Mouse (Mus musculus) activated CD4-positive, CD25-positive, alpha-beta regulatory T cell, adult 4 months (primary cell): ENCODE measurements at regions not wholly inside any gene's neighbourhood (a gene's known extent, or its start where the extent isn't known, plus 50 kb on each side); places are given as distances from the start of the nearest gene placed in this dataset.
"Not testable (repeated sequence)": the region's sequence is repeated elsewhere in the genome, so short reads cannot be mapped to it uniquely, and the experiment has no call there.

Experiments
- ATAC-seq: one replicate; pipeline ENCODE4 v1.8.0; 2017

DNA sequence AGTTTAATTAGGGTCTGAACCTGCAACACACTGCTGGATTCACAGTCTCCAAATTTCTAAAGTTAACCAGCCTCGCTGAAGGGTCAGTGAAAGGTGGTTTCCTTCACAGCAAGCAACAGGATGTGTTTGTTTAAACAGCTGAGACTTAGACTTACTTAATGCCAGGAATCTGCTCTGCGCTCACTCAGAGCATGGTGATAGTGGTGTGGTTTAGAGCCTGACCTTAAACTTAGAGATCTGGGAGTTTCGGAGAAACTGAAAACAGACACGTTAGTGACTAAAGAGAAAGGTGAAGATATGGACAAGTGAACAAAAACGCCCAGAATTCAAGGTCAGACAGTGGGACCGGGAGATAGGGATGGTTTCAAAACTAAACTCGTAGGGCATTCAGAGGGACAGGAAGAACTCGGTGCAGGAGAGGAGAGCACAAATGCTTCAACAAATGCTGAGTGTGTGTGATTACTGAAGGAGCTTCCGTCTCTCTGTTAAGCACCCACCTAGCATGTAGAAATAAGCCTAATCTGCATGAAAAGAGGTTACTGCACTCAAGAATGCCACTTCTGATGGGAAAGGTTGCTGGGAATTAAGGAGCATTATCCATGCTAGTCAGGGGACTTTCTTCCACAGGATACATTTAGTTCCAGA is 97.2 kb upstream of the Ifngr1 start:
- ATAC-seq, result peak; percentile 68

DNA sequence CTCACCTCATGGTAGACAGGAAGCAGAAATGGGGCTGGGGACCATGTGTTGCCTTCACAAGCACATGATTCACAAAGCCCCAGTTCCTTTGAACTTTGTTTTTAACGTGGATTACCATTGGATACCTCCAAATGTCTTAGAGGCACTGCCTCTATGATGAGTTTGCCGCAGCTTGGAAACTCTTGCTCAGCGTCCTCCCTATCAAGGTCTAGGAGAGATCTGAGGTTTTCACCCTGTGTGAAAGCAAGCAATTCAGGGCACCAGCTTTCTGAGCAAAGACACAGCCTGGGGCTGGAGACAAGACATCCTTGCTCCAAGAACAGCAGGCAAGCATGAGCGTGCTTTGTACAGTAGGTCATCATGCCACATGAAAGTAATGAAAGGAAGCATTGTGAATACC is 93.6 kb upstream of the Ifngr1 start:
- peak; percentile 45 for ATAC-seq

DNA sequence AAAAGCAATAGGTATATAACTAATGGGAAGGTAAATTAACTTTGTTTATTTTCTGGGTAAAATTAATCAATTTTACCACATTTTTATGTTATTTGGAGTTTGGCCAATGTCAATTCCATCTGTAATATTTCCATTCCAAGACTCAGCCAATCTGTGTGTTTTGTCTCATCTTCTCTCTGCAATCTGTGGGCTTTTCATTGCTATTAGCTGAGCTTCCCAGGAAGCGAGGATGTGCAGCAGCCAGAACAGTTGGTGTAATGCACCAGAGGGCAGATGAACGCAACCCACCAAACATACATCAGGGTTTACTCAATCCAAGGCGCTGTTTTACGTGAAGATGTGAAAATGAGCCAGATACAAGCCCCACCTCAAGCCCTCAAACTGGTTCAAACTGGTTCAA is 88.9 kb upstream of the Ifngr1 start:
- no peak for ATAC-seq

DNA sequence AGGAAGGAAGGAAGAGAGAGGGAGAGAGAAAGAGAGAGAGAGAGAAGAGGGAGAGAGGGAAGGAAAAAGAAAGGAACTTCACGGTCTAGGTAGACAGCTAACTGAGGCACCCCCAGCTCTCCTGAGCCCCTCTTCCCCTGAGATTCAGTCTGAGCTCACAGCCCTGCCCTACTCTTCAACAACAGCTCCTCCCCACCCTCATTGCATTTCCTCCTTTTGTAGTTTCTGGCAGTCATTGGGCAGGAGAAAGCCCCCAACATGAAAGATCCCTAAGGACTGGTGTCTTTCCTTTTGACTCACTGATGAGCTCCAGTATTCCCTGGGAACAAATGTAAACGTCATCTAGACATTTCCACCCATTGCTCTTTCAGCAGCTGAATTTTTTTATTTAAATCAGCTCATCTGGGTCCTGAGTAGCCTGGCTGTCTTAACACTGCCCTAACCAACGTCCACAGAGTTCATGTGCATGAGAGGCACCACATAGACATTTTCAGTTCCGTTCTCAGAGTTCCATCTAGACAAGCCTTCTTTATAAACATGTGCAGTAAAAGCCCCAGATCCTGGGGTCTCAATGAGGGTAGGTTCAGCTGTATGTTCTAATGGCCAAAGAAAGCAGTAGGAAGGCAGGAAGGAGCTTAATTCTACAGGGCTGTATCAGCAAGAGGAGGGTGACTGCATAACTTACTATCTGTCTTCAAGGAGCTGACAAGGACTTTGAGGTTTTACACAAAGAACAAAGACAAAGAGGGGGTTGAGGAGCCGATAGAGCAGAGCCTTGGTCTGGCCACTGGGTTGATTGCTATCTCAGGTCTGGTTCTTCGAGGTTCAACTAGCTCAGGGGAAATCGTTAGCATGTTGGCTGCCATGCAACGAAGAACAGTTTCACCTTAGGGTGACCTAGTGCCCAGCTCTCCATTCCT is 87.6 kb upstream of the Ifngr1 start:
- peak; percentile 55 for ATAC-seq

DNA sequence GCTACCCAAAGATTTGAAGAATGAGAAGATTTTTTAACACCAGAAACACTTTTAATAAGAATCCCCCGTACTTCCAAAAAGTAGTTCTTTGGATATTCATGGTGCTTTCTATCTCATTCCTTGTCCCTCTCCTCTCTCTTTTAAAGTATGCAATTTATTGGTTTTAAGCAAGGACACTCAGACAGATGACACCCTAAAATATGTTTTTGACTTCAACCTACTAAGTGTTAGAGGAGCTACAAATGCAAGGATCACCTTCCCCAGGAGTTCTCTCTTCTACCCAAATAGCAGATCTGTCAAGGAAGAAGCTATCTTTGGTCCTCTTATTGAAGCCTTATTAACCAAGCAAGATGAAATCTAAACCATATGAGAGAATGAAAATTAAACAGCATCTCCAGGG is 86.6 kb upstream of the Ifngr1 start:
- ATAC-seq, result no peak

DNA sequence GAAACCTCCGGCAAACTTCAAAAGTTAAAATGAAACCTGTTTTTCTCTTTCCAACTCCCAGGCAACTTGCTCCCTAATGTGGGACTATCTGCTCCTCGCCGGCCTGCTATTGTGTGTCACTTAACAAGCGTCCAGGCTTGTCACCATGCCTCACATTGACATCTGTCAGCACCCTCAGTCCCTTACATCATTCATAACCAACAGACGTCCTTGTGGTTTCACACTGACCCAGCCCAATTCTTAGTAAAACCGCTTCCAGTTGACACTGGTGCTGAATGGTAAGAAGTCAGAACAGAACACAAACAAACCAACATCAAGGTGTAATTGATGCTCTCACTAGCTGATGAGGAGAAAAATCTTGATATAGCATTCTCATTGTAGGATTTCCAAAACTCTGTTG is 85.8 kb upstream of the Ifngr1 start:
- peak; percentile 84 for ATAC-seq

DNA sequence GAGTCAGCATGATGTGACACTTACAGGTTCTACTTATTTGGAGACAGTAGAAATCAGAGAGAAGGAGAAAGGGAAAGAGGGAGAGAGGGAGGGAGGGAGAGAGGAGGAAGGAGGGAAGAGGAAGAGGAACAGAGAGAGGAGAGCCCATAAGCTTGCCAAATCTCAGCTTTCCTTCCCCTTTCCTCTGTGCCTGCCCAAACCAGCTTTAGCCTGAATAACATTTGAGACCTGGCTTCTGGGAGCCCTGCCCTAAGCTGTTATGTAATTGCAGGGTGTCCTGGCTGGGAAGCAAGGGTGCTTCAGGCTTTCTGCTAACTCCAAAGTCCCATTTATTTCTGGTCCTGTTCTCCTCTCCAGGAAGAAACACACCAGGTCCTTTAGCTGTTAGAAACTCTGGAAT is 85.3 kb upstream of the Ifngr1 start:
- ATAC-seq, result no peak

DNA sequence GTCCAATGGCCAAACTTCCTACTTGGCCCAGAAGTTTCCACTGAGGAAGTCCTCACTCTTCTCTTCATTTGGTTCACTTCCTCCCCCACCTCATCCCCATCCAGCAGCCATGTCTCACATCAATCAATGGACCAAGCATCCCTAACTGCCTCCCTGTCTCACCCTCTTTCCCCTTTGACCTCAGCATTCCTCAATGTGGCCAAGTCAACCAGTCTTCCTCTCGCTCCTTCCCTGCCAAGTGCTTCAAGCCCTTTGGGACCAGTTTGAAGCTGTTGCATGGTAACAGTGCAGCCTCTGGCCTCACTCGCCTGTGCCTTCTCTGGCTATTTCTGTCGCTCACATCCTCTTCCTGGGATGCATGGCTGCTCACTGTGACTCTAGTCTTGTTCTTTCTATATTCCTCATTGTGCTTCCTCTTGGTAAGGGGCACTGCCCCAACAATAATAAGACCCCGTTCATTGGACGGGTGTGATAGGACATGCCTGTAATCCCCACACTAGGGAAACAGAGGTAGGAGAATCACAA is 83.5 kb upstream of the Ifngr1 start:
- no peak for ATAC-seq

DNA sequence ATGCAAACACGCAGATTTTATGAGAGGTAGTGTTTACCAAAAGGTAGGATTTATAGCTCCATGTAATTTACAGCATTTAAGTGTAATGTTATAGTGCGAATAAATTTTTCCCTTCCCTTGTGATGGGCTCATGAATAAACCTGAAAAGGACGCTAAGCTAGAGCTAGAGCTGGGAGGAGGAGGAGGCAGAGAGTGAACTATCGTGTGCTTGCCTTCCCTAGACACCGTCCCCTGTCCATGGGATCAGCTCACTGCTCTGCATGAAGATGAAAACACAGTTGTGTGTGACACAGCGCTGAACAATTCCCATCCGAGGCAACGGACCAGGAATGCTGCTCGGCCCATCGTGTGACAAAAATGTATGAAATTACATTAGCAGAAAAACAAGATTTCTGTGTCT is 81.7 kb upstream of the Ifngr1 start:
- ATAC-seq, result no peak

DNA sequence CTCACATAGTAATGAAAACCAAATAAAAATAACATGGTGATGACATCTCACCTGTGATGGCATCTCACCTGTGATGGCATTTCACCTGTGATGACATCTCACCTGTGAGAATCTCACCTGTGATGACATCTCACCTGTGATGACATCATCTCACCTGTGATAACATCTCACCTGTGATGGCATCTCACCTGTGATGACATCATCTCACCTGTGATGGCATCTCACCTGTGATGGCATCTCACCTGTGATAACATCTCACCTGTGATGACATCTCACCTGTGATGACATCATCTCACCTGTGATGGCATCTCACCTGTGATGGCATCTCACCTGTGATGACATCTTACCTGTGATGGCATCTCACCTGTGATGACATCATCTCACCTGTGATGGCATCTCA is 77.4 kb upstream of the Ifngr1 start:
- ATAC-seq, result not testable (repeated sequence)

DNA sequence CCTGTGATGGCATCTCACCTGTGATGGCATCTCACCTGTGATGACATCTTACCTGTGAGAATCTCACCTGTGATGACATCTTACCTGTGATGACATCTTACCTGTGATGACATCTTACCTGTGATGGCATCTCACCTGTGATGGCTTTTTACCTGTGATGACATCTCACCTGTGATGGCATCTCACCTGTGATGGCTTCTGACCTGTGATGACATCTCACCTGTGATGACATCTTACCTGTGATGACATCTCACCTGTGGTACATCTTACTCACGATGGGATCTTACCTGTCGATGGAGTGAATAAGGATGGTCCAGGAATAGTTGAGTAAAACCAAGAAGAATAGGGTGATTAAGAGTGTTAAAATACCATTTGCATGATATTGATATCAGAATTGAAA is 76.9 kb upstream of the Ifngr1 start:
- ATAC-seq, result no peak

DNA sequence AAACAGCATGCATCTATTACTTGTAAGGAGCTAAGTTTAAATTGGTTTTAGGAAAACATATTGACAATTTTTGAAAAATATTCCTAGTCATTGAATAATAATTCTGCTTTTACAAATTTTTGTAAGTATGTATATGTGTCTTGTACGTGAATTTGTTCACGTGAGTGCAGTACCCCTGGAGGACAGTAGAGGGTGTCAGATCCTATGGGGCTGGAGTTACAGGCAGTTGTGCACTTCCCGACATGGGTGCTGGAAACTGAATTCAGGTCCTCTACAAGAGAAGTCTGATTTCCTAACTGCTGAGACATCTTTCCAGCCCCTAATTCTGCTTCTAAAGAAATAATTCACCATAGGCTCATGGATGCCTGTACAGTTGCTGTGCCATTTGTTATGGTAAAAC is 75.7 kb upstream of the Ifngr1 start:
- no peak for ATAC-seq

DNA sequence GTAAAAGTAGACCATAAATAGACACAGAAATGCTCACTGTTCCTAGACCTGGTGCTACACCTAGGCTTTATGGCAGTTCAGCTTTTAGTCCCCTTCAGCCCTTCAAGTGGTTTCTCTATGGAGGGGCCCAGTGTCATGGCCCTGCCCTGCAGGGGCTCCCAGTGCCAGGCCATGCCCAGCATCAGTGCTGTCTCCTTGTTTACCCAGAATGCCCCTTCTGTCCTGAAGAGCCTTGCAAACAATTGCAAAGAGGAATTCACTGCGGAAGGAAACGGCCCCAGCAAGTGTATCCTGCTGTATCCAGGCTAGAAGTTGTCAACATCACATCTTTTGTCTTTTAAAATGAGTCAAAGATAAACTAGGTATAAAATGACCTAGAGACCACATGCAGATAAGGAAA is 74.7 kb upstream of the Ifngr1 start:
- ATAC-seq, result no peak

DNA sequence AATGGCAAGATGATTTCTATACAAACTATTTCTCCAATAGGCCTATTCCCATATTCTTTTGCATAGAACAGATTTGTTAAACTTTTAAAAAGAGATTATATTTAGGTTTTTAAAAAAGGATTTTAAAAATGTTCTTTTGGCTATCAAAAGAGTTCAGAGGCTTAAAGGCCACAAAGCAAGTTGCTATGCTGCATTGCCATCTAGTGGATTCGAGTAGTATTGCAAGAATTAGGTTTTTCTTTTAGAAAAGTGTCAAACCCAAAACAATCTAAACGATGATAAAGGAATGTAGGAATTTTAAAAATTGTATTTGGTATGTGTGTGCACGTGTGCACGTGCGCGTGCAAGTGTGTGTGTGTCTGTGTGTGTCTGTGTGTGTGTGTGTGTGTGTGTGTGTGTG is 73.0 kb upstream of the Ifngr1 start:
- ATAC-seq, result no peak

DNA sequence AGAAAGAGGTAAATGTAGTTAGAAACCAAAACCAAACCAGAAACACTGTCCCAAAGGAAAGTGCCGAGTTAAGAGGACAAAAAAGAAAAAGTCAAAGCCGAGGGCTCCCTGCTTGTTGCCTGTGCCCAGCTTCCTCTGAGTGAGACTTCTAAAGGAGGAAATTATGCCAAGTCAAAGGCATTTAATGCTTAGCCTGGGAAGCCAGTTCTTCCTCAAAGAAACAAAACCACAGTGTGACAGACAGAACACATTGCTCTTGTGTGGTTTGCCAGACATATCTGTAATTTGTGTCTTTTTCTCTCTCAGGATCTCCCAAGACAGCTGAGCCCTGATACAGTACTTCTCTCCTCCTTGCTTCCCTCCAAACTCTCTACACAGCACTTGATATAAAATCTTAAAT is 69.6 kb upstream of the Ifngr1 start:
- ATAC-seq, result no peak

DNA sequence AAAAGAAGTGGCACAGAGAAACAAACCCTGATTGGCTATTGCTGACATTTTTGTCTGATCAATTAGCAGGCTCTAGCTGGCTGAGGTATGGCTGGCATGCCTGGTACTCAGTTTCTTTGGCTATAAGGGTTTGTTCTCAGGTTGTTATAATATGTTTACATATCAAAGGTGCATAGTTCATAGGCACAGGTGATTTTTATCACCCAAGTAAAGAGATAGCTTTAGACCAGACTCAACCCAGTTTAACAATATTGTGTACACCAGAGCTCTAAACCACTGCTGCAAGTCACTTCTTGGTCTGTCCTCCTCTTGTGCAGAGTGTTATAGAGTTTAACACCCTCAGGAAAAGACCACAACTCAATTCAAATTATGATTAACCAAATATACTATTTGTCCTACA is 65.8 kb upstream of the Ifngr1 start:
- no peak for ATAC-seq

DNA sequence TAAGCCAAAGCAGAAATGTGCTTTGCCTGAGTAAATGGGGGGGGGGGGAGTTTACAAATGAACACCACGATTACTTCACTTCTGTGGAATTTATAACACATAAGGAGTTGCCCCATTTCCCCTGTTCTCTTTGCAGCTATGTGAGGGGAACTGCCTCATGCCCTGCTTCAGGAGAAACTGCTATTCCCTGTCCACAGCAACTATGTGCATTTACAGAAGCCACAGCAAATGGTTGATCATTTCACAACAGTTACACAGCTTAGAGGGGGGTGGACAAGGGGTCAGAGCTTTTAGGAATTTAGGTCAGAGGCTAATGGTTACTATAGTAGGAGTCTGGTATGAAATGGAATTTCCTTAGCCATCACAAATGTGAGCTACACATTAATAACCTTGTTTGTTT is 65.4 kb upstream of the Ifngr1 start:
- no peak for ATAC-seq

DNA sequence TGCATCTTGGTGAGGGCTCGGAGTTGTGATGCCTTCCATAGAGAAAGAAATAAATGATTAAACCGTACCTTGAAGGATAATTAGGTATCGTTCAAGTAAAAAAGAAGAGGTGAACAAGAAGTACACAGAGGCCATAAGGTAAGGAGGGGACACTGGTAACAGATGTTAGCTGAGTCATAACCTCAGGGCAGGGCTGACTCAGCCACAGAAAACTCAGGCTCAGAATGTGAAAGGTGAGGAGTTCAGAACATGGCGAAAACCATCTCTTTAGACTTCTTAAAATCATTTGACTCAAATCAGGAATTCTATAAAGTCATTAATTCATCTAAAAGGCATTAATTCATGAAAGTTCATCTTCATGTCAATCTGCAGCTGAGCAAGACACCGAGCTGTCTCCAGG is 62.1 kb upstream of the Ifngr1 start:
- ATAC-seq, result peak; percentile 34

DNA sequence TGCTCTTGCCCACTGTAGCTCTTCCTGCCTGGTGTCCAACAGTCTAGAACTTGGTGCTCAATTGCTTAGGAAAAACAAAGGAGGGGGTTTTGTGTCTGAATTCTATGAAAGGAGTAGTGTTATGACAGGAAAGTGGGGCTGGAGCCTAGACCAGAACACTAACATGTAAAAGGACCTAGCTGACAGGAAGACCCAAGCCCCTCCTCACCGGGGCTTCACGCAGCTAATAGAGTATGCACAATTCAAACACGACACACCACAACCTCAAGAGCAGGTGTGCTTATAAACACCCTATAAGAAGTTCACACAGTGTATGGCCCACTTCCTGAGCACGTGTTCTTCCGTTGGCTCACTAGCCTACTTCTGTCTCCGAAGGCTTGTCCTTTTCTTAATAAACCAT is 61.7 kb upstream of the Ifngr1 start:
- ATAC-seq, result peak; percentile 94

DNA sequence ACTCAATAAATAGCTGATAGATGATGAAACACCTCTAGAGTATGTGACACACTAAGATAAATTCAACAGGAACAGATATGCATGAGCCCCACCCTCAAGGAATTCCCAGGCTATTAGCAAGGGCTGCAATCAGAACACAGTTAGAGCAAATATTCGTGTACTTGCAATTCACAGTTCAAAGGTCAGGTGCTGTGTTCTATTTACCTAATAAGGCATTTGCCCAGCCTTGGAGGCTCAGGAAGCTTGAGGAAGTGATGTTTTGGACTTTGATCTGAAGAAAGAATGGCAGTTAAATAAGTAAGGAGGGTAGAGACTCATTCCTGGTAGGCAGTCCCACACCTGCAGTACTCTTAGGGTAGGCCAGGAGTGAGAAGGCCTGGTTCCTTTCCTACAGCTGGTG is 60.3 kb upstream of the Ifngr1 start:
- ATAC-seq, result no peak

DNA sequence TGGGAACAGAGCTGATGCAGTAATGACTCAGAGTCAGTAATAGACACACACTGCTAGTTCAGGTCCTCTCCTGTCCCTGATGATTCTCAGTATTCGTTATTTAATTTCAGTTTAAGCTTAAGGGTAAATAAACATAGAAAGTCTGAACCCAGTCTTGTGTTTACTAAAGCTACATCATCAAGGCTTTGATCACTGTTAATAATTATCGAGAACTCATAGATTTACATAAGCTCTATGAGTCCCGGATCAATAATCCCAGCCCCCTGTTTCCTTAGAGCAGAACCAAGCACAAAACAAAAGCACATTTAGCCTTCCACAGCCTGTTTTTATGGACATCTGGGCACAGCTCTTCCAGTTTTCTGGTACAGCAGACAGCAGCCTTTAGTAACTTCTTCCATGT is 59.0 kb upstream of the Ifngr1 start:
- ATAC-seq, result no peak

DNA sequence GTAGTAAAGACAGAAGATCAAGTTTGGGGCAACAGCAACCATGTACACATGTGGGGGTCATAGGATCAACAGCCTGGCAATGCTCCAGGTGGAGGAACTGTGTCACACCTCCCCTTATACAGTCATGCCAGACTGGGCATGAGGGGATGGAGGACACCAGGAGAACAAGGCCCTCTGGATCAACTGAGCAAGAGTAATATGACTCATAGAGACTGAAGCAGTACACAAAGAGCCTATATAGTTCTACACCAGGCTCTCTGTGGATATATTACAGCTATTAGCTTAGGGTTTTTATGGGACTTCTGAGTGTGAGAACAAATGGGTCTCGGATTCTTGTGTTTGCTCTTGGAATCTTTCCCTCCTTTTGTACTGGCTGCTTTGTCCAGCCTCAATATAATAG is 57.9 kb upstream of the Ifngr1 start:
- no peak for ATAC-seq
